Mouse (Mus musculus) erythroid progenitor cell, adult 5-6 weeks (primary cell): ENCODE results near the gene Etnk2. TPM values are rescaled to one million over a fixed set of nuclear protein-coding genes. Genes with fewer than 3 reads are reported as not detected.

Experiments
- ATAC-seq: replicated peaks from 2 replicates; pipeline ENCODE4 v1.8.0; 2016; ENCODE audit warnings: moderate number of reproducible peaks, mild to moderate bottlenecking, moderate TSS enrichment, inconsistent platforms; ENCODE audit not compliant: poor library complexity, low FRiP score, severe bottlenecking
- total RNA-seq, 2 experiments: library from RNA; stranded (forward) in 1 of 2; stranded (reverse) in 1 of 2; fragments of 150-400 nt in 1 of 2; fragments of 186-747, 209-891 nt in 1 of 2; gene quantifications; 2 replicates each; pipeline versions ENCODE4 v1.2.3 to v1.2.4; 2015 to 2017; ENCODE audit warnings: low replicate concordance in 2 of 2

Etnk2 gene
- total RNA-seq, 2 experiments from 2014 or later, result not detected

GRCm38 (mm10) chr1:133409786-133410185 lies 46.4 kb downstream of the Etnk2 start:
- no peak for ATAC-seq

DNA sequence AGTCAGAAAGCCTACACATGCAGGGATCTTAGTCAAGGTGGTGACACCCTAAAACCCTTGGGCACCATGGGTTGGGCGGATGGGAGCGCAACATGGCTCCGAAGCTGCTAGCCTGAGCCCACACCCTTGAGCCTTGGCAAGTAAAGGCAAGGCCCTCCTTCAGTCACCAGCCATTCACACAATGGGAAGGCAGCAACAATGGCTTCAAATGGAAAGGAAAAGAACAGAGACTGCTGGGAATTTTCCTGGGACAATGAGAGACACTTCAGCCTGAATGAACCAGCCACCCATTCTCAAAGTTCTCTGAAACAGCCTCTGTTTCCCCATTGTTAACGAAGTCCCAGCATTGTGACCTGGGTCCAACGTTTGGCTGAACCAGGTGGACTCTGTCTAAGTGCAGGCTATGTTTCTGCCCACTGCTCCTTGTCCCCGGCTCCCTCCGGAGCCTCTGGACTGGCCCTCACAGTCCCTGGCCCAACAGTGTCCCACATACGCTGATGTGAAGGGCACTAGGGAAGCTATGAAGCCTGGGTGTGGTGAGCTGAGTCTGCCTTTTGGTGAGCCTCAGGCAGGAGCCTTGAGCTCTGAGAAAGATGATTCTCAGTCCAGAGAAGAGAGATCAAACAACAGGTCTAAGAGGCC lies 48.3 kb downstream of the Etnk2 start:
- ATAC-seq, result no peak

GRCm38 (mm10) chr1:133412941-133413340 lies 49.6 kb downstream of the Etnk2 start:
- ATAC-seq, result no peak

DNA sequence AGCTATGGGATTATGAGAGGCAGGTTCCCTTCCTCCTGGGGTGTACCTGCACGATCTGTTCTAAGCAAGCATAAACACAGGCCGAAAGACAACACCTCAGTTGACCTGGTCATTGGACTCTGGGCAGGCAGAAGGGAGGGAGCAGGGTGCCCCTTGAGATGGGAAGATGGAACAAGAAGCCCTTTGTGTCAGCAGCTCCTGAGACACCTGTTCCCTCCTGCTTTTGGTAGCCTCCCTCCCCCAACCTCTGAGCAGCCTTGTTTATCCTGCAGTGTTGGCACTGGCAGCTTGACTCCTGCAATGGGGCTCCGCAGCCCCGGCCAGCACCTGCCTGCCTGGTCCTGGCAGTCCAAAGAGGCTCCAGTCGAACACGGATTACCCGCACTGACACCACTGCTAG lies 51.7 kb downstream of the Etnk2 start:
- ATAC-seq, result no peak

GRCm38 (mm10) chr1:133415505-133415904 lies 52.1 kb downstream of the Etnk2 start:
- ATAC-seq, result no peak

- ATAC-seq, result no peak
These were observed 53.1 kb downstream of the Etnk2 start for GRCm38 (mm10) chr1:133416472-133416871.

GRCm38 (mm10) chr1:133417113-133417512 lies 53.7 kb downstream of the Etnk2 start:
- ATAC-seq, result no peak

DNA sequence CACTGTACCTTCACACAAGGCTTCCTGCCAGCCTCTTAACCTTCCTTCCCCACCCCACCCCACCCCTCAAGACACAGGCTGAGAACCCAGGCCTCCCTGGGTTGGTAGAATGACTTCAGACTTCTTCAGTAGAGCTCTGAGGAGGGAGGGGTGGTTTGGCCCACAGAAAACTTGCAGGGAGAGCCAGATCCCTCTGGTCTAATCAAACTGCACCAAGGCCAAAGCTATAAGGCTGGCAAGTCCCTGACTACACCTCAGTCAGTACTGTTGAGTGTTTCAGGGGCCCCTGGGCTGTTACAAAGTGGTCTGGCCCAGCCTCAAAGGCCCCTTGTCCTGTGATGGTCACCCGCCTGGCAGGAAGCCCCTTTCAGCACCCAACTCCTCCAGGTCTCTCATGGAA lies 54.2 kb downstream of the Etnk2 start:
- no peak for ATAC-seq

GRCm38 (mm10) chr1:133418164-133418800 lies 54.9 kb downstream of the Etnk2 start:
- no peak for ATAC-seq

- no peak for ATAC-seq
These were observed 55.9 kb downstream of the Etnk2 start for GRCm38 (mm10) chr1:133419178-133419834.

- ATAC-seq, result no peak
These were observed 57.1 kb downstream of the Etnk2 start for GRCm38 (mm10) chr1:133420491-133420890.

DNA sequence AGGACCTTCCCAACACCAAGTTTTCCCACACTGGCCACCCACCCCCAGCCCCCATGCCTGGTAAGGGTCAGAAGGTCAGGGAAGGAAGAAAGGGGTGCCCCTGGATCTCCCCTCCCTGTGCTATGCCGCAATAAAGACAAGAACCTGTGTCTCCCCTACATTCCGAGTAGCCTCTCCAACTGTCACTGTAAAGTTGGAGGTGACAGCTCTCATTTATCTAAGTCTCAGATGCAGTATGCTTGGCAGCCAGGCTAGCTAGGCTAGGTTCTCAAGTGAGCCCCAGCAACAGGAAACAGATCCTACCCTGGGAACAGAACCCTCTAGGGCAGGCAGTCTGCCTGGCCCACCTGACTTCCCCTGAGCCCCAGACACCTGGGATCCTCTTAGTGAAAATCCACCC lies 57.7 kb downstream of the Etnk2 start:
- no peak for ATAC-seq

DNA sequence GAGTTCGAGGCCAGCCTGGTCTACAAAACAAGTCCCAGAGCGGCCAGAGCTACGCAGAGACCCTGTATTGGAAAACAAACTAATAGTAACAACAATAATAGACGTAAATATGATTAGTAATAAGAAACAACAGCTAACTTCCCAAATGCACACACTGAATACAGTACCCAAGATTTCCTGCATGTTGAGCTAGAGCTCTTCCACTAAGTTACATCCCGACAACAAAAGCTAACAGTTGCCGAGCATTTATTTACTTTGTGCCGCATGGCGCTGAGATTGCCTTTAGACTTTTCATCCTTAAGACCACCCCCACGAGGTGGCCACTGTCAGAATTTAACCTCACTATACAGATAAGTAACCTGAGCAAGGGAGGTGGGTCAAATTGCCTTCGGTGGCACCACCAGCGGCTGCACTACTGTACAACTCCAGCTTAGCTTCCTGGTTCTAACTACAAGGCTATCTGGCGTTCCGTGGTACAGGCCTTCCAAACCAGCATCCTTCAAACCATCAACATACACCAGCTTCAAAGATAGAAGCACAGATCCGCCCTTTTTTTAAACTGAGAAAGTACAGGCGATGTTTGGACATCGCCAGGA lies 58.7 kb downstream of the Etnk2 start:
- ATAC-seq, result no peak

- no peak for ATAC-seq
These were observed 59.3 kb downstream of the Etnk2 start for GRCm38 (mm10) chr1:133422615-133423161.

DNA sequence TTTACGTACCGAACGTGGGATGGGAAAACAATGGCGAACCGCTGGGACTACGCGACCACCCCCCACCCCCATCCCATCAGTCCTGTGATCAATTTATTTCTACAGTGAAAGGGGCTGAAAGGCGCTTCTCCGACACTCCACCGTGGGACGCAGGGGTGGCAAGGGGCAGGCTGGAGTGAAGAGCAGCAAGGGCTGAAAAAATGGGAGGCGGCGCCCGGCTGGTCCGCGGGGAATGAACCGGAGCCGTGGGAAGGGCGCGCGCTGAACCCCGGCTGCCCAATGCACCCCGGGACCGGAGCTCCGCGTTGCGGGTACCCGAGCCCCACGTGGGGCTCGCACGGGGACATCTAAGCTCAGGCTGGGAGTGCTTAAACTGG lies 59.8 kb downstream of the Etnk2 start:
- no peak for ATAC-seq

GRCm38 (mm10) chr1:133423543-133424480 lies 60.4 kb downstream of the Etnk2 start, which contains the start of gene Sox13:
TSS of gene Sox13 (minus strand) at chr1:133424377.
- ATAC-seq, result no peak

DNA sequence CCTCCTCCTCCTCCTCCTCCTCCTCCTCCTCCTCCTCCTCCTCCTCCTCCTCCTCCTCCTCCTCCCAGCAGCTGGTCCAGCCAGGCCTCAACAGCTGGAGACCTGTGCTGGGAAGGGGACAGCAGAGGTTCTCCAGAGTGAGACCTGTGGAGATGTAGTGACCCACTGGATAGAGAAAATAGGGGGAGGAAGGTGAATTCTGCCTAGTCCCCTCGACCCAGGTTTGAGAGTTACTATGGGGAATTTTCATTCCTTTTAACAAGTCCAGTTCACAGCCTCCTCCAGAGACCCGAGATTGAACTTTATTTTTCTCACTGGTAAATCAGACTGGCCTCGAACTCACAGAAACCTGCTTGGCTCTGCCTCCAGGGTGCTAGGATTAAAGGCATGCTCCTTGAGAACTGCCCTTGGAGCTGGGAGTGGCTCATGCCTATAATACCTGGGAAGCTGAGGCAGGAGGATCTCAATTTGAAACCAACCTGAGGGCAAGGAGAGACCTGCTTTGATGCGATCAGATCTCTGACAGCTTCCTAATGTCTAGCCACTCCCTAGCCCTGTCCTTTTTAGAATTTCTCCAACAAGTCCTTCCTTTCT lies 61.3 kb downstream of the Etnk2 start:
- no peak for ATAC-seq
